Mouse (Mus musculus) ES-Bruce4 (cell line): ENCODE results near the gene Tecpr2. TPM values are rescaled to one million over a fixed set of nuclear protein-coding genes. Genes with fewer than 3 reads are reported as not detected.
A peak's percentile ranks its signal among the peaks of the same experiment; 100 is the strongest.

Experiments used
- H3K27ac ChIP-seq: 2 replicates; pipeline ENCODE4 v1.5.1; 2012; ENCODE audit warnings: low read length, inconsistent platforms; ENCODE audit not compliant: insufficient read depth
- H3K27me3 ChIP-seq: 2 replicates; pipeline ENCODE4 v1.6.1; 2012; ENCODE audit warnings: mild to moderate bottlenecking, low read length, inconsistent platforms; ENCODE audit not compliant: control insufficient read depth, poor library complexity, insufficient read depth, severe bottlenecking
- H3K36me3 ChIP-seq: 2 replicates; pipeline ENCODE4 v1.6.1; 2012; ENCODE audit warnings: inconsistent platforms, mild to moderate bottlenecking, low read length, moderate library complexity; ENCODE audit not compliant: control insufficient read depth, poor library complexity, insufficient read depth, severe bottlenecking
- H3K4me1 ChIP-seq: one replicate; pipeline ENCODE4 v1.8.1; 2011; ENCODE audit warnings: low read length; ENCODE audit not compliant: control insufficient read depth, insufficient read depth
- H3K4me3 ChIP-seq: 2 replicates; pipeline ENCODE4 v1.5.1; 2011; ENCODE audit warnings: low read depth, mild to moderate bottlenecking, low read length
- H3K9ac ChIP-seq: 2 replicates; pipeline ENCODE4 v1.6.1; 2012; ENCODE audit warnings: low read depth, mild to moderate bottlenecking, inconsistent platforms; ENCODE audit not compliant: poor library complexity, severe bottlenecking
- H3K9me3 ChIP-seq: replicated peaks from 2 replicates; pipeline ENCODE4 v1.6.1; 2012; ENCODE audit warnings: mild to moderate bottlenecking, low read length, inconsistent platforms; ENCODE audit not compliant: control insufficient read depth, poor library complexity, insufficient read depth, severe bottlenecking
- CTCF ChIP-seq: IDR thresholded peaks from one replicate; pipeline ENCODE4 v1.8.1; 2011; ENCODE audit warnings: low read depth, low read length
- EP300 ChIP-seq: IDR thresholded peaks from 2 replicates; pipeline ENCODE4 v1.6.1; 2011; ENCODE audit warnings: low read depth, low read length; ENCODE audit not compliant: insufficient read depth
- POLR2A ChIP-seq: IDR thresholded peaks from one replicate; pipeline ENCODE4 v1.8.1; 2011; ENCODE audit warnings: low read length; ENCODE audit not compliant: insufficient read depth
- polyA plus RNA-seq: library from polyadenylated mRNA; stranded (reverse); fragments of >200 nt; gene quantifications from 2 replicates; pipeline ENCODE4 v1.2.4, GENCODE M21; 2011; ENCODE audit warnings: low read depth; ENCODE audit not compliant: missing spikeins, insufficient read depth, insufficient read length

Gene Tecpr2
- polyA plus RNA-seq, 1 experiment, result 7.3 TPM

GRCm38 (mm10) chr12:110975385-110975784 is 86.3 kb downstream of the Tecpr2 start:
- H3K4me3 ChIP-seq, result no peak overlapping the region
- no peak overlapping the region for H3K27ac ChIP-seq
- H3K4me1 ChIP-seq, result no peaks in the 10 kb centered on the region
- H3K9ac ChIP-seq, result no peak overlapping the region
- H3K9me3 ChIP-seq, result no peaks in the 10 kb centered on the region
- no peaks in the 10 kb centered on the region for H3K27me3 ChIP-seq
- TF ChIP-seq POLR2A (no peak), EP300 (no peak), CTCF (no peak)
- H3K36me3 ChIP-seq, result peaks cover 5% of the 10 kb centered on the region; the same call in 1 of the 2 replicates

- no peak overlapping the region for H3K9ac ChIP-seq
- H3K4me1 ChIP-seq, result no peaks in the 10 kb centered on the region
- no peaks in the 10 kb centered on the region for H3K9me3 ChIP-seq
- no peaks in the 10 kb centered on the region for H3K27me3 ChIP-seq
- no peak for TF ChIP-seq POLR2A
- no peak for TF ChIP-seq CTCF
- TF ChIP-seq EP300, result no peak
- H3K27ac ChIP-seq, result no peak overlapping the region
- peaks cover 5% of the 10 kb centered on the region; the same call in 1 of the 2 replicates for H3K36me3 ChIP-seq
- no peak overlapping the region for H3K4me3 ChIP-seq
These were observed 86.9 kb downstream of the Tecpr2 start for GRCm38 (mm10) chr12:110975838-110976468.

- no peaks in the 10 kb centered on the region for H3K4me1 ChIP-seq
- no peaks in the 10 kb centered on the region for H3K9me3 ChIP-seq
- TF ChIP-seq POLR2A (no peak), EP300 (no peak), CTCF (no peak)
- H3K27ac ChIP-seq, result no peak overlapping the region
- H3K36me3 ChIP-seq, result peaks cover 5% of the 10 kb centered on the region; the same call in 1 of the 2 replicates
- peak overlapping the region; percentile 39 for H3K4me3 ChIP-seq
- H3K9ac ChIP-seq, result peak overlapping the region; percentile 85; the same call in 1 of the 2 replicates
- H3K27me3 ChIP-seq, result no peaks in the 10 kb centered on the region
These were observed 87.7 kb downstream of the Tecpr2 start for GRCm38 (mm10) chr12:110976589-110977344.

GRCm38 (mm10) chr12:110977345-110977733 is 88.3 kb downstream of the Tecpr2 start:
- H3K36me3 ChIP-seq, result peaks cover 5% of the 10 kb centered on the region; the same call in 1 of the 2 replicates
- H3K27ac ChIP-seq, result no peak overlapping the region
- H3K4me1 ChIP-seq, result no peaks in the 10 kb centered on the region
- TF ChIP-seq CTCF, result no peak
- TF ChIP-seq POLR2A, result no peak
- no peak for TF ChIP-seq EP300
- H3K9ac ChIP-seq, result peak overlapping the region; percentile 85
- H3K27me3 ChIP-seq, result no peaks in the 10 kb centered on the region
- H3K9me3 ChIP-seq, result no peaks in the 10 kb centered on the region
- peak overlapping the region; percentile 39 for H3K4me3 ChIP-seq

GRCm38 (mm10) chr12:110977896-110978606 is 89.0 kb downstream of the Tecpr2 start:
- Histone ChIP-seq H3K36me3 (peaks cover 5% of the 10 kb centered on the region; the same call in 1 of the 2 replicates), H3K27ac (no peak overlapping the region), H3K9me3 (no peaks in the 10 kb centered on the region), H3K4me3 (peak overlapping the region; percentile 86), H3K9ac (peak overlapping the region; percentile 85), H3K4me1 (no peaks in the 10 kb centered on the region), H3K27me3 (no peaks in the 10 kb centered on the region)
- TF ChIP-seq CTCF, result no peak
- TF ChIP-seq POLR2A, result no peak
- TF ChIP-seq EP300, result no peak
